Mouse (Mus musculus) heart, embryonic 12.5 days (tissue): ENCODE results near the gene Mpz. TPM values are rescaled to one million over a fixed set of nuclear protein-coding genes. Genes with fewer than 3 reads are reported as not detected.
A peak's percentile ranks its signal among the peaks of the same experiment; 100 is the strongest.

Source experiments
- ATAC-seq: fragments of 200-750 bp; cut with Nextera tagmentation; 2 replicates; pipeline ENCODE4 v1.8.0; 2017; ENCODE audit warnings: moderate TSS enrichment, moderate library complexity; ENCODE audit not compliant: insufficient number of reproducible peaks, low FRiP score
- H3K27ac ChIP-seq: fragments of 300-500 bp; sonication (generic); 2 replicates; pipeline ENCODE4 v1.5.1; 2016; ENCODE audit warnings: mild to moderate bottlenecking, moderate library complexity; ENCODE audit not compliant: poor library complexity, severe bottlenecking
- H3K27me3 ChIP-seq: fragments of 300-500 bp; sonication (generic); replicated peaks from 2 replicates; pipeline ENCODE4 v1.6.1; 2016; ENCODE audit warnings: mild to moderate bottlenecking, moderate library complexity
- H3K36me3 ChIP-seq: fragments of 300-500 bp; sonication (generic); 2 replicates; pipeline ENCODE4 v1.6.1; 2016; ENCODE audit warnings: mild to moderate bottlenecking, moderate library complexity
- H3K4me1 ChIP-seq: fragments of 300-500 bp; sonication (generic); replicated peaks from 2 replicates; pipeline ENCODE4 v1.6.1; 2016; ENCODE audit warnings: mild to moderate bottlenecking
- H3K4me2 ChIP-seq: fragments of 300-500 bp; sonication (generic); 2 replicates; pipeline ENCODE4 v1.6.1; 2016; ENCODE audit warnings: mild to moderate bottlenecking, moderate library complexity
- H3K4me3 ChIP-seq: fragments of 300-500 bp; sonication (generic); 2 replicates; pipeline ENCODE4 v1.5.1; 2016; ENCODE audit warnings: mild to moderate bottlenecking
- H3K9ac ChIP-seq: fragments of 300-500 bp; sonication (generic); 2 replicates; pipeline ENCODE4 v1.6.1; 2016; ENCODE audit warnings: mild to moderate bottlenecking, moderate library complexity
- H3K9me3 ChIP-seq: fragments of 300-500 bp; sonication (generic); replicated peaks from 2 replicates; pipeline ENCODE4 v1.6.1; 2016; ENCODE audit warnings: mild to moderate bottlenecking, moderate library complexity
- WGBS: fragments of 180-500 bp; shearing (Covaris S2); methylation state at CpG from one replicate; pipeline ENCODE4 v1.1.7; 2016; 5-methylcytosine and 5-hydroxymethylcytosine counted together
- polyA plus RNA-seq: library from polyadenylated mRNA; unstranded; fragments of >200 nt; fragmentation: Nextera tagmentation; extraction: Ambion mirVana; gene quantifications from 2 replicates; pipeline ENCODE4 v1.2.1, GENCODE M21; 2016

Gene Mpz
- 0.11 and 0.15 TPM in 2 replicates for polyA plus RNA-seq

GRCm38 (mm10) chr1:171149974-171150760 is at the start of gene Mpz, which contains the start of gene Sdhc:
Gene Mpz (plus strand): TSS chr1:171150711.
Gene Sdhc (minus strand): TSS chr1:171150603.
- peak within 1 kb of the TSS; percentile 86 for H3K4me3 ChIP-seq
- peak within 1 kb of the TSS; percentile 99 for H3K9ac ChIP-seq
- H3K9me3 ChIP-seq: no peaks in the 10 kb centered on the region
- ATAC-seq: peak; percentile 97
- H3K27me3 ChIP-seq: peaks cover 1% of the 10 kb centered on the region; the same call in 1 of the 2 replicates
- H3K36me3 ChIP-seq: peaks cover 14% of the 10 kb centered on the region
- peak within 1 kb of the TSS; percentile 82 for H3K4me2 ChIP-seq
- H3K4me1 ChIP-seq: peaks cover 18% of the 10 kb centered on the region
- 1% methylated on average over 34 of the region's 34 CpGs for WGBS
- H3K27ac ChIP-seq: peak within 1 kb of the TSS; percentile 83

DNA sequence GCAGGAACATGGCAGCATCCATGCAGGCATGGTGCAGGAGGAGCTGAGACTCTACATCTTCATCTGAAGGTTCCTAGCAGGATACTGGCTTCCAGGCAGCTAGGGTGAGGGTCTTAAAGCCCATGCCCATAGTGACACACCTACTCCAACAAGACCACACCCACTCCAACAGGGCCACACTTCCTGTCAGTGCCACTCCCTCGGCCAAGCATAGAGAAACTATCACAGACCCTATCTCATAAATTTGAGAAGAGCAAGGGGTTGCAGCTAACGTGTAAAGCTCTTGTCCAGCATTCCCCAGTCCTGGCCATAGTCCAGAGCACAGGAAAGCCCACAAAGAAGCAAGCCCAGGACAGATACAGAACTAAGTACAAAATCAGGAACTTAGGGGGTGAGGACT is 49.5 kb upstream of the Mpz start:
- Histone ChIP-seq H3K36me3 (no peaks in the 10 kb centered on the region), H3K27ac (no peak overlapping the region), H3K9me3 (no peaks in the 10 kb centered on the region), H3K4me1 (peaks cover 17% of the 10 kb centered on the region), H3K4me2 (0 out of 2 replicates have a peak overlapping the region, but pooled peaks have one; percentile 21), H3K27me3 (no peaks in the 10 kb centered on the region), H3K9ac (no peak overlapping the region), H3K4me3 (no peak overlapping the region)
- 43% methylated on average over 2 of the region's 2 CpGs for WGBS
- ATAC-seq: no peak

DNA sequence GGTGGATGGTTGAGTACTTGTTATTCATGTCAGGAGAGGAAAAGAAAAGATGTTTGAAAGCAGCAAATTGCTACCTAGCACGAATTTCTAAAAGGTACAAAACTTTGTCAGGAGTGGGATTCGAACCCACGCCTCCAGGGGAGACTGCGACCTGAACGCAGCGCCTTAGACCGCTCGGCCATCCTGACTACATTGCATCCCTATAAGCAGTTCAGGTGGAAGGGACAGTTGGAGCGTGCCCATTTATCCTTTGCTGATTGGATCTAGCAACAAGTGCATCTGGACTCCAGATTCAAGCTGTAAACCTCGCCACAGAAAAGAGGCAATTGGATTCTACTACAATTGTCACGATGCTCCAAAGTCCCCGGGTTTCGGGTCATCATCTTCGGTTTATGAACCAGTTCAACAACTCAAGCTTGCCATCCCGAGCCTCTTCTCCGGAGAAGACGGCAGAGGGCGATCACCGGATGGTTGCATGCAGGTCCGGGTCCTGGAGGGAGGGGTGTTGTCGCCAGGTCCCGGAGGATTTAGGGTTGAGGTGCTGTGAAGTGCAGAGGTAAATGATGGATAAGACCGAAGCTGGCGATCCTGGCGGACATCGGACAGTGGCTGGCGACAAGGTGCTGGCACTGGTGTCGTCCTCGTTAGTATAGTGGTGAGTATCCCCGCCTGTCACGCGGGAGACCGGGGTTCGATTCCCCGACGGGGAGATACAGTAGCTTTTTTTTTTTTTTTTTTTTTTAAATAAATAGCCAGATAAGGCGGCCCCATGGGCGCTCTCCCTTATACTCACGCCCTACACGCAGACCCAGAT is 48.6 kb upstream of the Mpz start:
- peak overlapping the region; percentile 80 for H3K9ac ChIP-seq
- no peak overlapping the region for H3K27ac ChIP-seq
- under 1% methylated on average over 40 of the region's 40 CpGs for WGBS
- no peaks in the 10 kb centered on the region for H3K9me3 ChIP-seq
- peaks cover 7% of the 10 kb centered on the region for H3K4me1 ChIP-seq
- ATAC-seq: peak; percentile 87
- no peaks in the 10 kb centered on the region for H3K36me3 ChIP-seq
- H3K27me3 ChIP-seq: no peaks in the 10 kb centered on the region
- H3K4me2 ChIP-seq: peak overlapping the region; percentile 72
- H3K4me3 ChIP-seq: peak overlapping the region; percentile 72

DNA sequence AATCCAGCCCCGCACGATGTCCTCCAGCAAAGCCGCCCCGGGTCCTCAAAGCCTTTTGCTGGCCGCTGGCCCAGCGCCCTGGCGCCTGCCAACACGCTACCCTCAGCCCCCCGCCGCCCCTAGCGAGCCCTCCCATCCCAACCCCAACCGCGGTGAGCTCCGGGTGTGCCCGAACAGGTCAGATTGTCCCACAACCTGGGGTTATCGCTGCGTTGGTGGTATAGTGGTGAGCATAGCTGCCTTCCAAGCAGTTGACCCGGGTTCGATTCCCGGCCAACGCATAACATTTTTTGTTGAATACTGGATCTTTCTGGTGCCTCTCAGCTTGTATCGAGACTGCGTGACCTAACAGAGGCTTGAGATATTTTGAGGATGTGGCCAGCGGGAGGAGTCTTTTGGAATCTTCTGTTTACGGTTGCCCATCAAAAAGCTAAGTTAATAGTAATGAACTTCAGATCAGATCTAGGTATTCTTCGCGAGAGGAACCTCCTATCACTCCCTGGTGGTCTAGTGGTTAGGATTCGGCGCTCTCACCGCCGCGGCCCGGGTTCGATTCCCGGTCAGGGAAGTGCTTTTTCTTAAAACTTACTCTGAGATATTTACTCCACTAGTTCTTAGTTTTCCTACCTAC is 47.8 kb upstream of the Mpz start:
- Histone ChIP-seq H3K4me3 (peak overlapping the region; percentile 72), H3K4me2 (peak overlapping the region; percentile 72)

DNA sequence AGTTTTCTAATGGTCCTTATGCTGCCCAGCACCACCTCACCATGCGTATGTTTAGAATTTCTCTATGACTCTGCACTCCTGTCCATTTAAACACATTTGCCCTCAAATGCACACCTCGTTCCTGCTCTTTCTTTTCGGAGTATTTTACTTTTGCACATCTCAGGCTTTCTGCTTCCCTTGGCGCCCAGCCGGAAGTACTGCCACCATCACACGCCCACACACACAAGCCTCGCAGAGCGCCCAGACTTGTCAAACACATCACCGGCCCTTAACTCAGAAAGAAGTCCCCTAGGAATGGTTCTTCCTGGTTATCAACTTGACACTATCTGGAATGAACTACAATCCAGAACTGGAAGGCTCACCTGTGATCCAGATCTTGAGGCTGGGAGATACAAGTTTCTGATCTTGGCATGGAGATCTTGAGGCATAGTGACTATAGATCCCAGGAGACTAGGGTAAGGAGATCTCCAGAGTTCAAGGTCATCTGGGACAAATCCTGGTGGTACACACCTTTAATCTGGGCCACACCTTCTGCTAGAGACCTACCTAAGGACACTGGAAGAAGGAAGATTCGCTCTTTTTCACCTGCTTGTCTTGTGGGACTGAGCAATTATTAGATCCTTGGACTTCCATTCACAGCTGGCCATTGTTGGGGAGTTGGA is 47.2 kb upstream of the Mpz start:
- no peak; the same call in 1 of the 2 replicates for ATAC-seq
- 10% methylated on average over 10 of the region's 10 CpGs for WGBS
- H3K9ac ChIP-seq: peak overlapping the region; percentile 1; the same call in 1 of the 2 replicates

More for the DNA sequence above, 47.8 kb upstream of the Mpz start:
- H3K9ac ChIP-seq: peak overlapping the region; percentile 80
- no peaks in the 10 kb centered on the region for H3K36me3 ChIP-seq
- no peaks in the 10 kb centered on the region for H3K9me3 ChIP-seq
- no peak overlapping the region for H3K27ac ChIP-seq
- H3K4me1 ChIP-seq: peaks cover 2% of the 10 kb centered on the region; the same call in 1 of the 2 replicates
- WGBS: under 1% methylated on average over 35 of the region's 35 CpGs
- H3K27me3 ChIP-seq: no peaks in the 10 kb centered on the region
- ATAC-seq: peak; percentile 90

DNA sequence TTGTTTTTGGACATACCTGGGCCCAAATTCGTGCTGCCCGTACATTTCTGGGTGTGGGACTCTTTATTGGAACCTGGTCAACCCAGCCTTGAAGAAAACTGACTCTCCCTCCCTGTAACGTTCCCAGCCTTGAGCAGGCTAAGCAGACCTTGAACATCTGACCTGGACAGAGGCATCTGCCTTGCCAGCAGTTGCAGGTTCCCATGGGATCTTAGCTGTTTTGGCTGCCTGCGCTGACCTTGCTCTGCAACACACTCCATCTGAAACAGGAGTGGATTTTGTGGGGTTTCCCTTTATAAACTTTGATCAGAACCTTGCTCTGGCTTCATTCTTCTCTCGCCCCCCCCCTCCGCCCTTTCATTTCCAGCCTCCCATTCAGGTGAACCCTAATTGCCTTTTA is 45.3 kb upstream of the Mpz start:
- H3K4me2 ChIP-seq: no peak overlapping the region
- H3K27me3 ChIP-seq: no peaks in the 10 kb centered on the region
- H3K27ac ChIP-seq: no peak overlapping the region
- H3K9ac ChIP-seq: no peak overlapping the region
- no peak overlapping the region for H3K4me3 ChIP-seq
- no peaks in the 10 kb centered on the region for H3K4me1 ChIP-seq
- ATAC-seq: no peak
- H3K9me3 ChIP-seq: no peaks in the 10 kb centered on the region
- H3K36me3 ChIP-seq: no peaks in the 10 kb centered on the region
- 77% methylated on average over 6 of the region's 6 CpGs for WGBS

More for the DNA sequence above, 47.2 kb upstream of the Mpz start:
- Histone ChIP-seq H3K27ac (no peak overlapping the region), H3K9me3 (no peaks in the 10 kb centered on the region), H3K4me3 (peak overlapping the region; percentile 72), H3K27me3 (no peaks in the 10 kb centered on the region), H3K4me1 (no peaks in the 10 kb centered on the region), H3K36me3 (no peaks in the 10 kb centered on the region), H3K4me2 (peak overlapping the region; percentile 72)

DNA sequence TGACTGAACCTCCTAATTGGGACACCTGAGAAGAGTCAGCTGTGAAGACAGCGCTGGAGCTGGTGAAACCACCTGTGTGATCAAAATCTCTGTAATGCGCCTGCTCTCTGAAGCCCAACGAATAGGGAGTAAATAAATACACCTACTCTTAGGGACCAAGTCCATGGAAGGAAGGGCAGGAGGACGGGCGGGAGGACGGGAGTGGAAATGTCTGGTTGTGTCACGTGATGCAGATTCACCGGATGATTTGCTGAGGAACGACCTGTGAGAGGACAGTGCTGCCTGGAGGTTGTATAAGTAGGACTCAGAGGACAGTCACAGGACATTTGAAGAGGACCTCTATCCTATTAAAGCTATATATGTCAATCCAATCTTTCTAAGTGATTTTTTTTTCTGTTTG is 40.9 kb upstream of the Mpz start:
- WGBS: 32% methylated on average over 9 of the region's 9 CpGs
- no peaks in the 10 kb centered on the region for H3K27me3 ChIP-seq
- H3K36me3 ChIP-seq: no peaks in the 10 kb centered on the region
- ATAC-seq: no peak
- H3K4me1 ChIP-seq: peaks cover 3% of the 10 kb centered on the region; the same call in 1 of the 2 replicates
- H3K4me3 ChIP-seq: no peak overlapping the region
- H3K27ac ChIP-seq: no peak overlapping the region
- H3K4me2 ChIP-seq: 0 out of 2 replicates have a peak overlapping the region, but pooled peaks have one; percentile 74
- no peak overlapping the region for H3K9ac ChIP-seq
- no peaks in the 10 kb centered on the region for H3K9me3 ChIP-seq

DNA sequence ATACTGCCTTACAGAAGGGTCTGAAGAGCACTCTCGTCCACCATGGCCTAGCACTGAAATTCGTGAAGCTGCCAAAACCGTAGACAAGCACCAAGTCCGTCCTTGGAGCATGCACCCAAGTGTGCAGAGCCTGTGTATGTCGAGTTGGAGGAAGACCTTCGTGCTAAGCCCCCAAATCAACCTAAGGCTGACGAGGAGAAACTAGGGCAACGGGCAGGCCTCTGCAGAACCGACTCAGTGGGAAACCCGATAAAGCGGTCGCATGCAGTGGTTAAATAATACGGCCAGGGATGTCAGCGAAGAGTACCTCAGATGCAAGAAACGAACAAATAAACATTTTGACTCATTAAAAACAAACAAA is 39.9 kb upstream of the Mpz start:
- Histone ChIP-seq H3K9me3 (no peaks in the 10 kb centered on the region), H3K4me2 (peak overlapping the region; percentile 74), H3K4me3 (peak overlapping the region; percentile 65), H3K27me3 (no peaks in the 10 kb centered on the region), H3K9ac (peak overlapping the region; percentile 71), H3K27ac (peak overlapping the region; percentile 28; the same call in 1 of the 2 replicates), H3K4me1 (peaks cover 3% of the 10 kb centered on the region; the same call in 1 of the 2 replicates), H3K36me3 (no peaks in the 10 kb centered on the region)
- WGBS: 13% methylated on average over 15 of the region's 15 CpGs
- ATAC-seq: no peak

GRCm38 (mm10) chr1:171111020-171111780 is 39.3 kb upstream of the Mpz start:
- H3K9me3 ChIP-seq: no peaks in the 10 kb centered on the region
- no peaks in the 10 kb centered on the region for H3K27me3 ChIP-seq
- H3K9ac ChIP-seq: peak overlapping the region; percentile 71
- H3K27ac ChIP-seq: peak overlapping the region; percentile 73
- H3K4me3 ChIP-seq: peak overlapping the region; percentile 65
- H3K36me3 ChIP-seq: no peaks in the 10 kb centered on the region
- H3K4me2 ChIP-seq: peak overlapping the region; percentile 74
- peaks cover 3% of the 10 kb centered on the region; the same call in 1 of the 2 replicates for H3K4me1 ChIP-seq
- peak; percentile 89 for ATAC-seq
- under 1% methylated on average over 38 of the region's 38 CpGs for WGBS
